Mouse (Mus musculus) inflammation-experienced regulatory T-cells, adult 6 months (primary cell): ENCODE results near the gene Acacb. TPM values are rescaled to one million over a fixed set of nuclear protein-coding genes. Genes with fewer than 3 reads are reported as not detected.

Experiments
- polyA plus RNA-seq, 3 experiments: library from polyadenylated mRNA; unstranded; fragments of 100-300 nt; shearing (Covaris generic); gene quantifications; one replicate each; pipeline ENCODE4 v1.2.1; 2017

The Acacb gene
- polyA plus RNA-seq, 3 experiments from 2014 or later = 1.3 to 4.5 (median 1.7) TPM

Other genes with a start within 250 kb of the Acacb start
- gene Coro1c, start 237.8 kb upstream of the Acacb start, polyA plus RNA-seq = 10 to 100 TPM; 46.6 to 88.2 (median 57.2) TPM
- gene Ssh1, start 152.6 kb upstream of the Acacb start, polyA plus RNA-seq = 10 to 100 TPM; 15.5 to 18.0 (median 16.9) TPM
- gene Dao, start 142.8 kb upstream of the Acacb start, polyA plus RNA-seq = not detected
- 1 to 10 TPM; 2.1 to 3.5 (median 2.7) TPM for gene Usp30, start 81.1 kb upstream of the Acacb start, polyA plus RNA-seq
- not detected for gene Svop, start 55.0 kb upstream of the Acacb start, polyA plus RNA-seq
- 1 to 10 TPM; 4.3 to 8.4 (median 5.4) TPM for gene Alkbh2, start 18.3 kb upstream of the Acacb start, polyA plus RNA-seq
- gene Ung, start 16.1 kb upstream of the Acacb start, polyA plus RNA-seq = 1 to 10 TPM; 7.8 to 9.1 (median 8.5) TPM
- gene Foxn4, start 127.3 kb downstream of the Acacb start, polyA plus RNA-seq = not detected
- gene Myo1h, start 142.6 kb downstream of the Acacb start, polyA plus RNA-seq = 1 to 10 TPM; 1.5 to 4.3 (median 2.9) TPM
- gene Kctd10, start 234.0 kb downstream of the Acacb start, polyA plus RNA-seq = 10 to 100 TPM; 57.7 to 73.7 (median 61.6) TPM
- gene Ube3b, start 234.1 kb downstream of the Acacb start, polyA plus RNA-seq = 10 to 100 TPM; 23.0 to 29.2 (median 28.0) TPM